Mouse (Mus musculus) hematopoietic stem cell, adult 5-6 weeks (primary cell): ENCODE data around the gene Vmn1r72. TPM values are rescaled to one million over a fixed set of nuclear protein-coding genes. Genes with fewer than 3 reads are reported as not detected.
"Not testable (repeated sequence)": the region's sequence is repeated elsewhere in the genome, so short reads cannot be mapped to it uniquely, and the experiment has no call there.

Experiments used
- ATAC-seq, 2 experiments: fragments of 125-278 bp in 1 of 2; replicated peaks in 1 of 2; 2 replicates each; pipeline ENCODE4 v1.8.0; 2016 to 2017; ENCODE audit warnings: inconsistent platforms in 2 of 2, mild to moderate bottlenecking in 2 of 2, moderate number of reproducible peaks in 2 of 2, low read depth in 1 of 2, moderate TSS enrichment in 1 of 2; ENCODE audit not compliant: low FRiP score in 2 of 2, poor library complexity in 2 of 2, severe bottlenecking in 2 of 2, insufficient read depth in 1 of 2, low TSS enrichment in 1 of 2
- total RNA-seq: library from RNA; stranded (forward); fragments of 172-1452, 232-1000 nt; gene quantifications from 2 replicates; pipeline ENCODE4 v1.2.3, GENCODE M21; 2017

Gene Vmn1r72
- not detected in 2 replicates for total RNA-seq

DNA sequence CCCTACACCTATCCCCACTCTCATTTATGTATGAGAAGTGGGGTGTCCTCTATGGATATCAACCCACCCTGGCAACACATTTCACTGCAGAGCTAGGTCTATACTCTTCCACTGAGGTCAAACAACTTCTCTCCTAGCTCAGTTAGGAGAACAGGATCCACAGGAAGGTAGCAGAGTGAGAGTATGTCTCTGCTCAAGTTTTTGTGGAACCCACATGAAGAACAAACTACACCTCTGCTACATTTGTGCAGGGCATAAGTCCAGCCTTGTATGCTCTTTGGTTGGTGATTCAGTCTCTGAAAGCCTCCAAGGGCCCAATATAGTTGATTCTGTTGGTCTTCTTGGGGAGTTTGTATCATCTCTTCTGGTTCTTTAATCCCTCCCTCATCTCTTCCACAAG lies at the start of gene Vmn1r72:
Gene Vmn1r72, minus strand, starts transcription at position 101 of the 400 bp plus-strand sequence.
- not testable (repeated sequence) for ATAC-seq

DNA sequence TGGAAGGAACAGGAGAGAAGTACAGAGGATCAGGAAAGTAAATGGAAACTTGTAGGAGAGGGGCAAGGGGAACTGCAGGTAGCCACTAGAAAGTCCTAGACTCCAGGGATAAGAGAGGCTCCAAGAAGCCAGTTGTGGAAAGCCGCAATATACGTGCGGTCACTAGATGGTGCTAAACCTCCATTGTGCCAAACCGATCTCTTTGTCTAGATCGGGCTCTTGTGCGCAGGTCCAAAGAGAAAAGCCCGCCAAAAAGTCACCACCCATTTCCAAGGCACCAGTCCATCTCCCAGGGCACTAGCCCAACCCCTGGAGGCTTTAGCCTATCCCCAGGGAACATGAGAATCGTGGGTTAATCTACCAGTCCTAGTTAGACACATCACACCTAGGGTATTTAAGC lies 62.9 kb downstream of the Vmn1r72 start:
- ATAC-seq = not testable (repeated sequence)

Other genes with a start within 250 kb of the Vmn1r72 start
- gene Zscan4-ps2, start 165.8 kb downstream of the Vmn1r72 start, total RNA-seq = not detected in 2 replicates
- gene Zscan4-ps3, start 70.8 kb downstream of the Vmn1r72 start, total RNA-seq = not detected in 2 replicates
- gene Vmn1r73, start 50.1 kb upstream of the Vmn1r72 start, total RNA-seq = not detected in 2 replicates
- not detected in 2 replicates for gene Vmn1r74, start 153.8 kb upstream of the Vmn1r72 start, total RNA-seq
- not detected in 2 replicates for gene Vmn1r75, start 194.5 kb upstream of the Vmn1r72 start, total RNA-seq